Mouse (Mus musculus): ENCODE data around the gene Prkag2.

Gene Prkag2

GRCm38 (mm10) chr5:25100516-25101125 is at the start of gene Prkag2:
TSS of gene Prkag2 (minus strand) at chr5:25100642.
- DNase-seq (ENCODE audit: low read depth, low spot score) = no peak

GRCm38 (mm10) chr5:25149331-25149965 is 49.0 kb upstream of the Prkag2 start:
- no peak for DNase-seq (ENCODE audit: low read depth, low spot score)

- no peak for DNase-seq (ENCODE audit: low read depth, low spot score)
Observed at GRCm38 (mm10) chr5:25146705-25147104, 46.3 kb upstream of the Prkag2 start.

- DNase-seq (ENCODE audit: low read depth, low spot score) = no peak
Observed at GRCm38 (mm10) chr5:25127865-25128264, 27.4 kb upstream of the Prkag2 start.

GRCm38 (mm10) chr5:25125884-25126560 is 25.6 kb upstream of the Prkag2 start:
- no peak for DNase-seq (ENCODE audit: low read depth, low spot score)

- DNase-seq (ENCODE audit: low read depth, low spot score) = no peak
Observed at GRCm38 (mm10) chr5:25122534-25122933, 22.1 kb upstream of the Prkag2 start.

- DNase-seq (ENCODE audit: low read depth, low spot score) = no peak
Observed at GRCm38 (mm10) chr5:25119148-25119547, 18.7 kb upstream of the Prkag2 start.

- no peak for DNase-seq (ENCODE audit: low read depth, low spot score)
Observed at GRCm38 (mm10) chr5:25115997-25116396, 15.6 kb upstream of the Prkag2 start.

- DNase-seq (ENCODE audit: low read depth, low spot score) = no peak
Observed at GRCm38 (mm10) chr5:25115216-25115615, 14.8 kb upstream of the Prkag2 start.

- DNase-seq (ENCODE audit: low read depth, low spot score) = no peak
Observed at GRCm38 (mm10) chr5:25114110-25114509, 13.7 kb upstream of the Prkag2 start.

- DNase-seq (ENCODE audit: low read depth, low spot score) = no peak
Observed at GRCm38 (mm10) chr5:25110314-25110713, 9.9 kb upstream of the Prkag2 start.

GRCm38 (mm10) chr5:25105748-25106147 is 5.3 kb upstream of the Prkag2 start:
- no peak for DNase-seq (ENCODE audit: low read depth, low spot score)

- no peak for DNase-seq (ENCODE audit: low read depth, low spot score)
Observed at GRCm38 (mm10) chr5:25101126-25101523, 683 bp upstream of the Prkag2 start.

- DNase-seq (ENCODE audit: low read depth, low spot score) = no peak
Observed at GRCm38 (mm10) chr5:25100157-25100515, 306 bp downstream of the Prkag2 start.

- DNase-seq (ENCODE audit: low read depth, low spot score) = no peak
Observed at GRCm38 (mm10) chr5:25099367-25100156, 880 bp downstream of the Prkag2 start.

GRCm38 (mm10) chr5:25097891-25098290 is 2.6 kb downstream of the Prkag2 start:
- DNase-seq (ENCODE audit: low read depth, low spot score) = no peak

- DNase-seq (ENCODE audit: low read depth, low spot score) = no peak
Observed at GRCm38 (mm10) chr5:25096431-25096830, 4.0 kb downstream of the Prkag2 start.

GRCm38 (mm10) chr5:25092630-25093245 is 7.7 kb downstream of the Prkag2 start:
- no peak for DNase-seq (ENCODE audit: low read depth, low spot score)

- no peak for DNase-seq (ENCODE audit: low read depth, low spot score)
Observed at GRCm38 (mm10) chr5:25089258-25089972, 11.0 kb downstream of the Prkag2 start.

- DNase-seq (ENCODE audit: low read depth, low spot score) = no peak
Observed at GRCm38 (mm10) chr5:25088633-25089032, 11.8 kb downstream of the Prkag2 start.

- no peak for DNase-seq (ENCODE audit: low read depth, low spot score)
Observed at GRCm38 (mm10) chr5:25088111-25088510, 12.3 kb downstream of the Prkag2 start.

Data from forelimb bud, embryonic 11.5 days (tissue).